Mouse (Mus musculus): ENCODE data around the gene Fstl5.
"Not testable (repeated sequence)": the region's sequence is repeated elsewhere in the genome, so short reads cannot be mapped to it uniquely, and the experiment has no call there.

The Fstl5 gene

GRCm38 (mm10) chr3:76074060-76074707 is at the start of gene Fstl5:
Fstl5 (plus strand) TSS chr3:76074270.
- DNase-seq (ENCODE audit: low spot score) = no peak

DNA sequence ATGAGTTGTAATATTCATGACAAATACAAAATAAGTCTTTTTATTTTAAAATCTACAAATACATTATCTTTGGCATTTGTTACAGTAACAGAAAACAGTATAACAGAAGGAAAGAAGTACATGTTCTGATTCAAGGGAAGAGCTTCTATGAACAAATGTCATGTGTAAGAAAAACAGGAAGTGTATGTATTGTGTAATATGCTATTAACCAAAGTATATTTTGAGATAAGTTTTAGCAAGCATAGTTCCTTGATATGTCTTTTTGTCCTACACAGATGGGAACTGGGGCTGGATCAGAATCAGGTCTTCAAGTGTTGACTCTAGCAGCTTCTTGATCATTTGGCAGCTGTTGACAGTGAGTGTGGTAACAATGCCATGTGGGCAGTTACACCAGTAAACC is 48.5 kb upstream of the Fstl5 start:
- DNase-seq (ENCODE audit: low spot score) = no peak

- DNase-seq (ENCODE audit: low spot score) = no peak
Measured at GRCm38 (mm10) chr3:76051124-76051523, 22.9 kb upstream of the Fstl5 start.

- no peak for DNase-seq (ENCODE audit: low spot score)
Measured at GRCm38 (mm10) chr3:76061996-76062395, 12.1 kb upstream of the Fstl5 start.

- peak; percentile 19 for DNase-seq (ENCODE audit: low spot score)
Measured at GRCm38 (mm10) chr3:76067920-76068319, 6.2 kb upstream of the Fstl5 start.

GRCm38 (mm10) chr3:76072826-76073225 is 1.2 kb upstream of the Fstl5 start:
- DNase-seq (ENCODE audit: low spot score) = no peak

DNA sequence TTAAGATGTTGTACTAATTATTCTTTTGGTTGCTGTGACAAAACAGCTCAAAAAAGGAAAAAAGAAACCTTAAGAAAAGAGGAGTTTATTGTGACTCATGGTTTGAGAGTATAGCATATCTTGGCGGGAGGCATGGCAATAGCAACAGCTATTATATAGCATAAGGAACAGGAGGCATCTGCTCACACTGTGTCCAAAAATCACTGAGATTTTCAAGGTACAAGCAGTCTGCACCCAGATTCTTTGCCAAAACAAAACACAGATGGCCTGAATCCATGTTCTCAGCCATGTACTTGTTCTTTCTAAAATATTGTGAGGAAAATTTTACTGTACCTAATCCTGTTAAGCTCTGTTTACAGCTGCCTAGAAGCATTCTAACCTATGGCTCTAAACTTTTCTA is 66.4 kb downstream of the Fstl5 start:
- no peak for DNase-seq (ENCODE audit: low spot score)

GRCm38 (mm10) chr3:76147846-76148245 is 73.8 kb downstream of the Fstl5 start:
- DNase-seq (ENCODE audit: low spot score) = no peak

DNA sequence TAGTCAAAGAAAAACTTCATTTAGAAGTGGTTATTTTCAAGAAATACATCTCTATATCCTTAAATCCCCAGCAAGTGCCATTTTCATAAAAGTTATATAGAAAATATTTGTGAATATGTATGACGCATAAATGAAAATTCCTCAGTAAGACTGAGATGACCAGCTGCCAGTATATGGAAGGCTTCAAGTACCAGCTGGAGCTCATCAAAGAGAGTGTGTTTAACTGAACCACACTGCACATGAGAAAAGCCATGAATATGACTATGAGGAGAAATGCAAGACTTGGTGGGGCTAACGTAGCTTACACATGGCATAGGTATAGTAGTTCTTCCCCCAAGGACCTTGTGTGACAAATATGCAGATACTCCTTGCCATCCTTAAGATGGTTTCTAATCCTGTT is 164.8 kb downstream of the Fstl5 start:
- no peak for DNase-seq (ENCODE audit: low spot score)

GRCm38 (mm10) chr3:76251385-76251784 is 177.3 kb downstream of the Fstl5 start:
- no peak for DNase-seq (ENCODE audit: low spot score)

- no peak for DNase-seq (ENCODE audit: low spot score)
Measured at GRCm38 (mm10) chr3:76292993-76293392, 218.9 kb downstream of the Fstl5 start.

DNA sequence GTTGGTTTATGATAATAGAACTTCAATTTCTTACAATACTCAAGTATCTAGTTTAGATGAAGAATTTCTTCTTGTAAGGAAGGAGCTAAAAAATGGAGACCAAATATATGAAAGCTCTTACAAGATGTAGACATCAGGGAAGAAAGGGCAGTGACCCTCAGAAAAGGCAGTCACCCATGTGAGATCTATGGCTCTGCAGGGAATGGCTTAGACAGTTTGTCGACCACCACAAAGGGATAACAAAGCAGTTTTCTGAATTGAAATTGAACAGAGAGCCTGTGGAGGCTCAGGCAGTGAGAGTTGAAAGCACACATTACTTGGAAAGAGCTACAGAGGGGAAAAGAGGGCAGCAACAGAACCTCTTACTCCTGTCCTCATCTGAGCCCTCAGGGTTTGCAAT is 220.3 kb downstream of the Fstl5 start:
- DNase-seq (ENCODE audit: low spot score) = no peak

GRCm38 (mm10) chr3:76301026-76301773 is 227.1 kb downstream of the Fstl5 start:
- DNase-seq (ENCODE audit: low spot score) = no peak

- DNase-seq (ENCODE audit: low spot score) = no peak
Measured at GRCm38 (mm10) chr3:76316991-76317390, 242.9 kb downstream of the Fstl5 start.

DNA sequence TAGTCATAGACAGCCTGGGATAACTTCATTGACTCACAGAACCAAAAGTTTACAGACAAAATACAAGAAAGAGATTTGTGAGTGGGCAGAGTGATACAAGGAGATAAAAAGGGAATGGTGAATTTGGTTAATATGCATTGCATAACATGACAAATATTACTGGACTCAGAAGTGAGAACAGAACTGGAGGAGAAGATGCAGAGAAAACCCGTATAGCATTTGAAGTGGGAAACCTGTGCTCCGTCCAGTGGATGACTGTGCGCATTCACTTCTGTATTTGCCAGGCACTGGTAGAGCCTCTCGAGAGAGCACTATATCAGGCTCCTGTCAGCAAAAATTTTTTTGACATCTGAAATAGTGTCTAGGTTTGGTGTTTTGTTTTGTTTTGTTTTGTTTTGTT is 245.5 kb downstream of the Fstl5 start:
- DNase-seq (ENCODE audit: low spot score) = no peak

GRCm38 (mm10) chr3:76322431-76322830 is 248.4 kb downstream of the Fstl5 start:
- DNase-seq (ENCODE audit: low spot score) = no peak

GRCm38 (mm10) chr3:76336922-76337321 is 262.9 kb downstream of the Fstl5 start:
- DNase-seq (ENCODE audit: low spot score) = no peak

- no peak for DNase-seq (ENCODE audit: low spot score)
Measured at GRCm38 (mm10) chr3:76367000-76367399, 292.9 kb downstream of the Fstl5 start.

- no peak for DNase-seq (ENCODE audit: low spot score)
Measured at GRCm38 (mm10) chr3:76369910-76370309, 295.8 kb downstream of the Fstl5 start.

- no peak for DNase-seq (ENCODE audit: low spot score)
Measured at GRCm38 (mm10) chr3:76428775-76429372, 354.8 kb downstream of the Fstl5 start.

GRCm38 (mm10) chr3:76467229-76467874 is 393.3 kb downstream of the Fstl5 start:
- no peak for DNase-seq (ENCODE audit: low spot score)

DNA sequence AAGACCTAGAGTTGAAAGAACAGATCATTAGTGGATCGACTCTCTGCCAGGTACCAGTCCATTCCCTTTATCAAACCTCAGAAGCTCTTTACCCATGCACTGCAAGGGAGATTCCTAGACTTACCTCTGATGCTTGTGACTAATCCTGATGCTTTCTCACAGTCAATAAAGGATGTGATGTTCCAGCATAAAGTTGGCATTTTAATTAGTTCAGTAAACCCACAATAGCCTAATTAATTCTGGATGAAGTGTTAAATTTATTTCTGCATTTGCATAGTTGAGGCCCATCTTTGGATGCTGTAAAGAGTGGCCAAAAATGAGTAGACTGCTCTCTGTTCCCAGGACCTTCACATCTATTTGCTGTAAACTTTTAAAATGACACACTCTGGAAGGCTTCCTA is 394.1 kb downstream of the Fstl5 start:
- no peak for DNase-seq (ENCODE audit: low spot score)

DNA sequence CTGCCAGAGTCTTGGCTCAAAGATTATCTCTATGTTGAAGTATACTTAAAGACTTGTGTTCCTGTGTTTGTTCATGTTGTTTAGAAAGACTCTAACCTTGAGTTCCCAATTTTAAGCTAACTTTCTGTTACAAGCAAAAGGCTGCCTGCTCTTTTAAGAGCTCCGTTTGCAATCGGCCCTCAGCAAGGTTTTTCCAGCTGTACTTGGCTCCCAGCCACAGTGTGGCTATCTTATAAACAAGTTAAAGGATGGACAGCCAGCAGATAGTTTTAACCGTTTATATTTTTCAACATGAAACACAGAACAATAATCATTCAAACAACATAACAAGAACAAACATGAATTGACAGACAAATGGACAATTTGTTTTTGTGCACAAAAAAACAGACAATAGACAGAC is 433.8 kb downstream of the Fstl5 start:
- DNase-seq (ENCODE audit: low spot score) = not testable (repeated sequence)

All from T-cell, adult 2 months (primary cell).